Mouse (Mus musculus) hindbrain, embryonic 11.5 days (tissue): Measurements from ENCODE around the gene Ephb6. TPM values are rescaled to one million over a fixed set of nuclear protein-coding genes. Genes with fewer than 3 reads are reported as not detected.

ENCODE experiments used
- ATAC-seq: fragments of 200-750 bp; cut with Nextera tagmentation; 2 replicates; pipeline ENCODE4 v1.8.0; 2017; ENCODE audit warnings: mild to moderate bottlenecking, moderate TSS enrichment, moderate library complexity; ENCODE audit not compliant: low FRiP score
- DNase-seq: peaks from one replicate; pipeline ENCODE4 v3.0.0-alpha.2; 2015; ENCODE audit warnings: low spot score
- H3K27ac ChIP-seq: fragments of 300-500 bp; sonication (generic); 2 replicates; pipeline ENCODE4 v1.5.1; 2014; ENCODE audit warnings: mild to moderate bottlenecking, low read depth, low read length
- H3K27me3 ChIP-seq: fragments of 300-500 bp; sonication (generic); 2 replicates; pipeline ENCODE4 v1.6.1; 2014; ENCODE audit warnings: mild to moderate bottlenecking, low read length, moderate library complexity, mixed read lengths; ENCODE audit not compliant: control insufficient read depth, insufficient read depth
- H3K36me3 ChIP-seq: fragments of 300-500 bp; sonication (generic); 2 replicates; pipeline ENCODE4 v1.6.1; 2014; ENCODE audit warnings: mild to moderate bottlenecking, low read length, moderate library complexity, mixed read lengths; ENCODE audit not compliant: control insufficient read depth, insufficient read depth
- H3K4me1 ChIP-seq: fragments of 300-500 bp; sonication (generic); replicated peaks from 2 replicates; pipeline ENCODE4 v1.6.1; 2014; ENCODE audit warnings: low read length, mixed read lengths; ENCODE audit not compliant: control insufficient read depth, insufficient read depth
- H3K4me2 ChIP-seq: fragments of 300-500 bp; sonication (generic); replicated peaks from 2 replicates; pipeline ENCODE4 v1.6.1; 2014; ENCODE audit warnings: mild to moderate bottlenecking, low read depth, low read length
- H3K4me3 ChIP-seq: fragments of 300-500 bp; sonication (generic); 2 replicates; pipeline ENCODE4 v1.5.1; 2014; ENCODE audit warnings: low read depth, low read length
- H3K9ac ChIP-seq: fragments of 300-500 bp; sonication (generic); 2 replicates; pipeline ENCODE4 v1.6.1; 2014; ENCODE audit warnings: low read depth, low read length
- H3K9me3 ChIP-seq: fragments of 300-500 bp; sonication (generic); 2 replicates; pipeline ENCODE4 v1.6.1; 2016; ENCODE audit warnings: low read length; ENCODE audit not compliant: control insufficient read depth
- WGBS: fragments of 180-500 bp; shearing (Covaris S2); extraction: QIAGEN DNeasy Blood & Tissue Kit; methylation state at CpG from one replicate; pipeline ENCODE4 v1.1.7; 2014; 5-methylcytosine and 5-hydroxymethylcytosine counted together
- polyA plus RNA-seq: library from polyadenylated mRNA; unstranded; fragments of >200 nt; fragmentation: Nextera tagmentation; extraction: Ambion mirVana; gene quantifications from 2 replicates; pipeline ENCODE4 v1.2.1, GENCODE M21; 2014

Gene Ephb6
- polyA plus RNA-seq, 1 experiment from 2014 or later = 8.8 TPM

DNA sequence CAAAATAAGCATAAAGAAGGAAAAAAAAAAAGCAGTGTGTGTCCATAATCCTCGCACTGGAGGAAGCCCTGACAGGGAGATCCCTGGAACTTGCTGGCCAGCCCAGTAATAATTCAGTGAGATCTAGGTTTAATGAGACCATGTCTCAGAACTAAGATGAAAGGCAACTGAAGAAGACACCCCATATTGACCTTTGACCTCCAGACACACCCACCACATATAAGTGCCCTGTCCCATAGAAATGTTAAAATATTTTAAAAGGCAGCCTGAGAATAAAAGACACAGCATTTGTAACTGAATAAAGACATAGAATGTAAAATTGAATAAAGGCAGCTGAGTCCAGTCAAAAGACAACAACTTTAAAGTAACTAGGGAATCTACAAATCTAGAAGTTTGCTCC lies 40.0 kb upstream of the Ephb6 start:
- no peak overlapping the region for H3K27ac ChIP-seq
- DNase-seq (no peak), ATAC-seq (no peak)
- H3K4me2 ChIP-seq = no peak overlapping the region
- no peaks in the 10 kb centered on the region for H3K4me1 ChIP-seq
- H3K4me3 ChIP-seq = no peak overlapping the region
- no peaks in the 10 kb centered on the region for H3K36me3 ChIP-seq
- WGBS = 59% methylated on average over 1 of the region's 1 CpGs
- H3K27me3 ChIP-seq = no peaks in the 10 kb centered on the region
- no peaks in the 10 kb centered on the region for H3K9me3 ChIP-seq
- no peak overlapping the region for H3K9ac ChIP-seq

DNA sequence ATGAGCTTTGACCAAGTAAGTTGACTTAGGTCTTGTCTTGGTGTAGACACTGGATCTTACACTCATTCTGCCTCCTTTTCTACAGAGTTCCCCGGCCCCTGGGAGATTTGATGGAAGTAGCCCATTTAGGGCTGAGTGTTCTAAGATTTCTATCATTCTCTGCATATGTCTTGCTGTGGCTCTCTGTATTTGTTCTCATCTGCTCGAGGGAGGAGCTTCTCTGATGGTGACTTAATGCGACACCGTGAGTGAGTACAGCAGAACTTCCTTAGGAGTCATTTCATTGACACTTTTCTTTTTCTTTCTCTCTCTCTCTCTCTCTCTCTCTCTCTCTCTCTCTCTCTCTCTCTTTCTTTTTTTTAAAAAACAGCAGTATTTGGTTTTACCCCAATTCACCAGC lies 38.3 kb upstream of the Ephb6 start:
- H3K27me3 ChIP-seq = no peaks in the 10 kb centered on the region
- H3K9me3 ChIP-seq = no peaks in the 10 kb centered on the region
- no peak overlapping the region for H3K4me2 ChIP-seq
- no peaks in the 10 kb centered on the region for H3K36me3 ChIP-seq
- 89% methylated on average over 4 of the region's 4 CpGs for WGBS
- H3K9ac ChIP-seq = no peak overlapping the region
- H3K4me3 ChIP-seq = no peak overlapping the region
- ATAC-seq (no peak), DNase-seq (no peak)
- no peak overlapping the region for H3K27ac ChIP-seq
- H3K4me1 ChIP-seq = no peaks in the 10 kb centered on the region

DNA sequence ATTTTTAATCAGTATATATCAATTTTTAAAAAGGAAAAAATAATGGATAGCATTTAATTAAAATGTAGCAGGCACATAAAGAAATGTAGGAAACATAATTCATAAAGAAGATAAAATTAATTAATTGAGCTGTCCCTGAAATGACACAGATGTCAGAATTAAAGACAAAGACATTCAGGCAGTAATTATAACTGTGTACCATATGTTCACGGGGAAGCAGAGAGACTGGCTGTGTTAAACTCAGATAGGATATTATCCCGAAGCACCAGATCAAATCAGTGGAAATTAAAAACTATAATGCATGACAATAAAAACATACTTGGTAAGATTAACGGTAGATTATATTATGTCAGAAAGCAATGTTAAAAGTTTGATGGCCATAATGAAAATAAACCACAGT lies 36.2 kb upstream of the Ephb6 start:
- WGBS = 85% methylated on average over 3 of the region's 3 CpGs
- H3K9ac ChIP-seq = no peak overlapping the region
- DNase-seq = no peak
- no peaks in the 10 kb centered on the region for H3K9me3 ChIP-seq
- H3K4me1 ChIP-seq = no peaks in the 10 kb centered on the region
- no peak overlapping the region for H3K4me3 ChIP-seq
- H3K4me2 ChIP-seq = no peak overlapping the region
- H3K27me3 ChIP-seq = no peaks in the 10 kb centered on the region
- ATAC-seq = no peak
- no peak overlapping the region for H3K27ac ChIP-seq
- H3K36me3 ChIP-seq = no peaks in the 10 kb centered on the region

DNA sequence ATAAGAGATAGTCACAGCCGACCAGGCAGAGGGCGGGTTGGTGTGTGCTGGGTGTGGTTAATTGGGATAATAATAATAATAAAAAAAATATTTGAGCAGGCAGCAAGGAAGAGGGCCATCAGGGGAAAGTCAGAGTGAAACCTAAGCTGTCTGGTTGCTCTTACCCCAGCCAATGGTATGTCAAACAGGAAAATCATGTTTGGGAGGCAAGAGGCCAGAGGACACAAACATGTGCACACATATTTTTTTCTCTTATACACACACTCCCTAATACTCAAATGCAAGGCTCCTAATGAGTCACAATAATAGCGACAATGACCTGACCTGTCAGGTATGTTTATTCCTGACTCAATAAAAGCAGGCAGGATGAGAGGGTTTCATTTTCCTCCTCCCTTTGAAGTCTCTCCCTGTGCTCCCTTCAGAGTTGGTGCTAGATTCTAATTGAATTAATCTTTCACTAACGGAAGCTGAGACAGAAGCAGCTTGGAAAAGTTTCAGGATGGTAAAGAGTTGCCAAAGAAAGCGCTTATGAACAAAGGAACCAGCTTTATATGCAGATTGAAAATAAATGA lies 28.7 kb upstream of the Ephb6 start:
- Histone ChIP-seq H3K27ac (no peak overlapping the region), H3K36me3 (no peaks in the 10 kb centered on the region), H3K4me2 (no peak overlapping the region), H3K9ac (no peak overlapping the region), H3K9me3 (no peaks in the 10 kb centered on the region), H3K27me3 (no peaks in the 10 kb centered on the region), H3K4me3 (no peak overlapping the region), H3K4me1 (no peaks in the 10 kb centered on the region)
- DNase-seq (no peak), ATAC-seq (no peak)
- WGBS = 67% methylated on average over 5 of the region's 5 CpGs

DNA sequence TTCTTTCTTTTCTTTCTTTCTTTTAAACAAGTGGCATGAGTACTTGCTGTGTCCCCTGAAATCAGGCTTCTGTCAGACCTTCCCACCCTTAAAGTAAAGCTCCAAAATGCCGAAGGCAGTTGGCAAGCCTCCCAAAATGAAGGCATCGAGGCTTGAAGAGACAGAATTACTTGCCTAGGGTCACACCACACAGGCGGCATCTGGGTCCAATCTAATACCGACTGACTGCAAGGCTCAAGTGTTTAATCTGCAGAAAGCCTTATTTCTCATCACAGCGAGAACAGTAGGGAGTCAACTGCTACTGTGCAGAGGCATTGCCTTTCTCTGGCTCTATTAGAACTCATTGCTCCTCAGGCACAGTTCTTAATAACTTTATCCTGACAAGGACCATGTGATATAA lies 28.0 kb upstream of the Ephb6 start:
- H3K36me3 ChIP-seq = no peaks in the 10 kb centered on the region
- H3K9ac ChIP-seq = no peak overlapping the region
- H3K27ac ChIP-seq = no peak overlapping the region
- H3K9me3 ChIP-seq = no peaks in the 10 kb centered on the region
- DNase-seq = no peak
- H3K4me3 ChIP-seq = no peak overlapping the region
- no peaks in the 10 kb centered on the region for H3K4me1 ChIP-seq
- 71% methylated on average over 5 of the region's 5 CpGs for WGBS
- no peak overlapping the region for H3K4me2 ChIP-seq
- no peaks in the 10 kb centered on the region for H3K27me3 ChIP-seq
- no peak for ATAC-seq

DNA sequence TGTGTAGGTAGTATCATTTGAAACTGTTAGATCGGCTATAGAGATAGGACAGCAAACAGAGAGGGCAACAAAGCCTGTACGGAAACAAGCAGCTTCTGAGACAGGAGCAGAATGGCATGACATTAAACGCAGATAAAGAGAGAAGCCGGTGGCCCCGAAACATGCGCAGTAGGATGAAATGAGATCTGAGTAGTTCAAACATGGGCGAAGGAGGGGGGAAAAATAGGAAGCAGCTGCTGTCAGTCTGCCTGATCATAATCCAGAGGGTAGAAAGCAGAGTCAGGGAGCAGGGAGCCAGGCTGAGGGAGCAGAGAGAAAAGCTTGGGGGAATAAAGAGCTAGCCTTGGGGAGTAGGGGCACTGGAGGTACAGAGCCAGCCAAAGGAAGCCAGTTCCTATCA lies 24.0 kb upstream of the Ephb6 start:
- no peak for DNase-seq
- 67% methylated on average over 7 of the region's 7 CpGs for WGBS
- Histone ChIP-seq H3K9me3 (no peaks in the 10 kb centered on the region), H3K27ac (no peak overlapping the region), H3K27me3 (no peaks in the 10 kb centered on the region), H3K4me2 (no peak overlapping the region), H3K4me3 (no peak overlapping the region), H3K36me3 (no peaks in the 10 kb centered on the region), H3K9ac (no peak overlapping the region), H3K4me1 (no peaks in the 10 kb centered on the region)
- no peak for ATAC-seq

DNA sequence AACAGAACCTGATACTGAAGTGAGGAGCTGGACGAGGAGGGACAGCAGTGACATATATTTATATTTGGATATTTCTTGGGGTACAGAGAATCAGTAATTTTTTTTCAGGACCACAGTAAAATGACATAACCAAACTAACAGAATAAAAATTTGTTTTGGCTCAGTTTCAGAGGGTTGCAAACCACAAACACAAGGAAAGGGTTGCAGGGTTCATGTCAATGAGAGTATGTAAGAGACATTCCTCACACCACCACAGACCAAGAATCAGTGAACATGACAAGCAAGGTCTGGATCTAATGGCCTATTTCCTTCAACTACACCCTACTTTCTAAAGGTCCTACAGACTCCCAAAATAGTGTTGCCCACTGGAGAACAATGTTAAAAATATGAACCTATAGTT lies 23.1 kb upstream of the Ephb6 start:
- no peaks in the 10 kb centered on the region for H3K4me1 ChIP-seq
- no peak overlapping the region for H3K27ac ChIP-seq
- no peak for DNase-seq
- H3K4me2 ChIP-seq = no peak overlapping the region
- H3K9ac ChIP-seq = no peak overlapping the region
- no peaks in the 10 kb centered on the region for H3K36me3 ChIP-seq
- H3K27me3 ChIP-seq = no peaks in the 10 kb centered on the region
- 95% methylated on average over 1 of the region's 1 CpGs for WGBS
- no peak for ATAC-seq
- no peak overlapping the region for H3K4me3 ChIP-seq
- no peaks in the 10 kb centered on the region for H3K9me3 ChIP-seq

DNA sequence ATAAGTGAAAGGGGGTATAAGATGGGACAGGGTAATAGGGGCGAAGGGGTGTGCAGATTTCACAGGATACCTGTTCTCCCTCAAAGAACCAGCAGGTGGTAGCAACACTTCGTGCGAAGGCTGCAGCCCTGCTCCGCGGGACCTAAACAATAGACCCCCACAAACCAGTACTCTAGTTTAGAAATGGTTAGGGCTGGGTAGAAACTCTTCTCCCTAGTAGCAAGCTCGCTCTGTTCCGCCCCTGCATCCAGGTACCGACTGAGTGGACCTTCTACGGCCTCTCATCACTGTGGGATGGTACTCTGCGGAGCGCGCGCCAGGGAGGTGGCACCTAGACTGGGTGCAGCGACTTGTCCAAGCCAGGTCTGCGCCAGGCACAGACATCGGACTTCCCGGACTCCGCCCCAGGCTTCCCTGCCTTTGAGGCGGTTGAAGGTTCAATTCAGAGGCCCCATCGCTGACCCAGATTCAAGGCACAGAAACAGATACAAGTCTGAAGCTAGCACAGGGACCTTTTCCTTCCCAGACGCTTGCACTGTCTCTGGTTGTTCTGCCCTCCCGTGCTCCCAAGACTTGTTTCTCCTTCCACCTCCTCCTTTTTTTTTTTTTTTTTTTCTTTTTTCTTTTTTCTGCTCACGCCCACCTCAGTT lies 756 bp upstream of the Ephb6 start:
- peak overlapping the region; percentile 84 for H3K27ac ChIP-seq
- H3K4me3 ChIP-seq = peak overlapping the region; percentile 63
- ATAC-seq (peak; percentile 77), DNase-seq (peak; percentile 83)
- WGBS = 1% methylated on average over 22 of the region's 23 CpGs
- H3K9ac ChIP-seq = peak overlapping the region; percentile 71
- H3K4me2 ChIP-seq = peak overlapping the region; percentile 90
- H3K4me1 ChIP-seq = no peaks in the 10 kb centered on the region
- no peaks in the 10 kb centered on the region for H3K36me3 ChIP-seq
- H3K9me3 ChIP-seq = no peaks in the 10 kb centered on the region
- no peaks in the 10 kb centered on the region for H3K27me3 ChIP-seq

DNA sequence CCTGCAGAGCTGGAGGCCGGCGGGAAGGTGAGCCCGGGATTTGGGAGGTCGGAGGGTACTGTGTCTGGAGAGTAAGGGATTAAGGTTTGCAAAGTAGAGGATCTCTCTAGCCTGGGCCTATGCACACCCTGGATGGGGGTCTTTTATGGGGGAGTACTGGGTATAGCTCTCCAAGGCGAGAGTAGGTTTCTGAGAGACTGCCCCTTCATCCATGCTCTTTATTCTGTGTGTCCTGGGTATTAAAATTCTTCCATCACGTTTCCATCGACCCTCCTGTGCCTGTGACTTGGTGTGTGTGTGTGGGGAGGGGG lies 467 bp downstream of the Ephb6 start:
- Histone ChIP-seq H3K27me3 (no peaks in the 10 kb centered on the region), H3K4me3 (peak overlapping the region; percentile 63), H3K4me1 (no peaks in the 10 kb centered on the region), H3K36me3 (no peaks in the 10 kb centered on the region), H3K4me2 (peak overlapping the region; percentile 90), H3K9ac (peak overlapping the region; percentile 71), H3K9me3 (no peaks in the 10 kb centered on the region), H3K27ac (peak overlapping the region; percentile 84; the same call in 1 of the 2 replicates)
- ATAC-seq (peak; percentile 60), DNase-seq (no peak)
- WGBS = 0% methylated on average over 7 of the region's 7 CpGs
